Mouse (Mus musculus): ENCODE measurements around the gene Tmem26. TPM values are rescaled to one million over a fixed set of nuclear protein-coding genes. Genes with fewer than 3 reads are reported as not detected.

Gene Tmem26
- total and polyA plus RNA-seq, 3 experiments: 0.11 TPM; not detected in 2

- DNase-seq (ENCODE audit: low spot score) (no peak), ATAC-seq (ENCODE audit: extremely low read depth, insufficient number of reproducible peaks, low FRiP score, poor library complexity, severe bottlenecking) (no peak)
- Histone ChIP-seq H3K4me1 (ENCODE audit: insufficient read depth, low read depth, low read length) (no peaks in the 10 kb centered on the region), H3K27me3 (ENCODE audit: insufficient read depth, low read length) (no peaks in the 10 kb centered on the region), H3K36me3 (replicated peaks) (no peaks in the 10 kb centered on the region), H3K9me3 (replicated peaks) (peaks cover 22% of the 10 kb centered on the region), H3K4me3 (ENCODE audit: low read depth, low read length) (no peak overlapping the region)
- TF ChIP-seq GATA1 (IDR thresholded peaks at IDR 0.05; ENCODE audit: borderline replicate concordance, low read length): no peak
- TF ChIP-seq CTCF (IDR thresholded peaks at IDR 0.05; ENCODE audit: low read depth, low read length): no peak
- no peak for TF ChIP-seq GATA2 (IDR thresholded peaks at IDR 0.05; ENCODE audit: borderline replicate concordance, low read depth, low read length)
- no peak for TF ChIP-seq TAL1 (conservative IDR thresholded peaks at IDR 0.05; ENCODE audit: low read depth, low read length)
- no peak for TF ChIP-seq POLR2AphosphoS5 (IDR thresholded peaks at IDR 0.05; ENCODE audit: insufficient replicate concordance, low read depth, low read length)
Observed at GRCm38 (mm10) chr10:68715396-68715795, 8.1 kb upstream of the Tmem26 start.

GRCm38 (mm10) chr10:68718375-68718774 is 5.1 kb upstream of the Tmem26 start:
- ATAC-seq (ENCODE audit: extremely low read depth, insufficient number of reproducible peaks, low FRiP score, poor library complexity, severe bottlenecking) (no peak), DNase-seq (ENCODE audit: low spot score) (no peak)
- H3K36me3 ChIP-seq (replicated peaks): no peaks in the 10 kb centered on the region
- H3K4me3 ChIP-seq (ENCODE audit: low read depth, low read length): no peak overlapping the region
- no peak for TF ChIP-seq TAL1 (conservative IDR thresholded peaks at IDR 0.05; ENCODE audit: low read depth, low read length)
- TF ChIP-seq GATA1 (IDR thresholded peaks at IDR 0.05; ENCODE audit: borderline replicate concordance, low read length): no peak
- TF ChIP-seq GATA2 (IDR thresholded peaks at IDR 0.05; ENCODE audit: borderline replicate concordance, low read depth, low read length): no peak
- TF ChIP-seq POLR2AphosphoS5 (IDR thresholded peaks at IDR 0.05; ENCODE audit: insufficient replicate concordance, low read depth, low read length): no peak
- no peak for TF ChIP-seq CTCF (IDR thresholded peaks at IDR 0.05; ENCODE audit: low read depth, low read length)
- no peaks in the 10 kb centered on the region for H3K4me1 ChIP-seq (ENCODE audit: insufficient read depth, low read depth, low read length)
- peaks cover 30% of the 10 kb centered on the region for H3K9me3 ChIP-seq (replicated peaks)
- H3K27me3 ChIP-seq (ENCODE audit: insufficient read depth, low read length): no peaks in the 10 kb centered on the region

GRCm38 (mm10) chr10:68720887-68721400 is 2.5 kb upstream of the Tmem26 start:
- no peak for TF ChIP-seq GATA1 (IDR thresholded peaks at IDR 0.05; ENCODE audit: borderline replicate concordance, low read length)
- TF ChIP-seq TAL1 (conservative IDR thresholded peaks at IDR 0.05; ENCODE audit: low read depth, low read length): no peak
- no peak for TF ChIP-seq POLR2AphosphoS5 (IDR thresholded peaks at IDR 0.05; ENCODE audit: insufficient replicate concordance, low read depth, low read length)
- no peak for TF ChIP-seq GATA2 (IDR thresholded peaks at IDR 0.05; ENCODE audit: borderline replicate concordance, low read depth, low read length)
- no peak for TF ChIP-seq CTCF (IDR thresholded peaks at IDR 0.05; ENCODE audit: low read depth, low read length)
- ATAC-seq (ENCODE audit: extremely low read depth, insufficient number of reproducible peaks, low FRiP score, poor library complexity, severe bottlenecking) (no peak), DNase-seq (ENCODE audit: low spot score) (no peak)
- Histone ChIP-seq H3K36me3 (replicated peaks) (no peaks in the 10 kb centered on the region), H3K27me3 (ENCODE audit: insufficient read depth, low read length) (no peaks in the 10 kb centered on the region), H3K9me3 (replicated peaks) (peaks cover 50% of the 10 kb centered on the region), H3K4me1 (ENCODE audit: insufficient read depth, low read depth, low read length) (no peaks in the 10 kb centered on the region), H3K4me3 (ENCODE audit: low read depth, low read length) (no peak overlapping the region)

- no peak for ATAC-seq (ENCODE audit: extremely low read depth, insufficient number of reproducible peaks, low FRiP score, poor library complexity, severe bottlenecking)
- H3K4me3 ChIP-seq (ENCODE audit: low read depth, low read length): no peak overlapping the region
- no peaks in the 10 kb centered on the region for H3K27me3 ChIP-seq (ENCODE audit: insufficient read depth, low read length)
- TF ChIP-seq CTCF (IDR thresholded peaks at IDR 0.05; ENCODE audit: low read depth, low read length) (no peak), GATA2 (IDR thresholded peaks at IDR 0.05; ENCODE audit: borderline replicate concordance, low read depth, low read length) (no peak), TAL1 (conservative IDR thresholded peaks at IDR 0.05; ENCODE audit: low read depth, low read length) (no peak), POLR2AphosphoS5 (IDR thresholded peaks at IDR 0.05; ENCODE audit: insufficient replicate concordance, low read depth, low read length) (no peak), GATA1 (IDR thresholded peaks at IDR 0.05; ENCODE audit: borderline replicate concordance, low read length) (no peak)
- H3K36me3 ChIP-seq (replicated peaks): no peaks in the 10 kb centered on the region
- no peak for DNase-seq (ENCODE audit: low spot score)
- H3K4me1 ChIP-seq (ENCODE audit: insufficient read depth, low read depth, low read length): no peaks in the 10 kb centered on the region
- peaks cover 45% of the 10 kb centered on the region for H3K9me3 ChIP-seq (replicated peaks)
Observed at GRCm38 (mm10) chr10:68723015-68723414, 431 bp upstream of the Tmem26 start.

- Histone ChIP-seq H3K27me3 (ENCODE audit: insufficient read depth, low read length) (no peaks in the 10 kb centered on the region), H3K4me3 (ENCODE audit: low read depth, low read length) (no peak overlapping the region), H3K36me3 (replicated peaks) (no peaks in the 10 kb centered on the region), H3K9me3 (replicated peaks) (peaks cover 47% of the 10 kb centered on the region), H3K4me1 (ENCODE audit: insufficient read depth, low read depth, low read length) (no peaks in the 10 kb centered on the region)
- no peak for ATAC-seq (ENCODE audit: extremely low read depth, insufficient number of reproducible peaks, low FRiP score, poor library complexity, severe bottlenecking)
- no peak for DNase-seq (ENCODE audit: low spot score)
- TF ChIP-seq CTCF (IDR thresholded peaks at IDR 0.05; ENCODE audit: low read depth, low read length): no peak
Observed at GRCm38 (mm10) chr10:68724361-68724720, 895 bp downstream of the Tmem26 start.

GRCm38 (mm10) chr10:68727464-68727863 is 4.0 kb downstream of the Tmem26 start:
- DNase-seq (ENCODE audit: low spot score) (no peak), ATAC-seq (ENCODE audit: extremely low read depth, insufficient number of reproducible peaks, low FRiP score, poor library complexity, severe bottlenecking) (no peak)
- Histone ChIP-seq H3K4me3 (ENCODE audit: low read depth, low read length) (no peak overlapping the region), H3K27me3 (ENCODE audit: insufficient read depth, low read length) (no peaks in the 10 kb centered on the region), H3K36me3 (replicated peaks) (no peaks in the 10 kb centered on the region), H3K9me3 (replicated peaks) (peaks cover 42% of the 10 kb centered on the region), H3K4me1 (ENCODE audit: insufficient read depth, low read depth, low read length) (no peaks in the 10 kb centered on the region)
- no peak for TF ChIP-seq POLR2AphosphoS5 (IDR thresholded peaks at IDR 0.05; ENCODE audit: insufficient replicate concordance, low read depth, low read length)
- no peak for TF ChIP-seq CTCF (IDR thresholded peaks at IDR 0.05; ENCODE audit: low read depth, low read length)
- no peak for TF ChIP-seq TAL1 (conservative IDR thresholded peaks at IDR 0.05; ENCODE audit: low read depth, low read length)
- TF ChIP-seq GATA2 (IDR thresholded peaks at IDR 0.05; ENCODE audit: borderline replicate concordance, low read depth, low read length): no peak
- TF ChIP-seq GATA1 (IDR thresholded peaks at IDR 0.05; ENCODE audit: borderline replicate concordance, low read length): no peak

- no peaks in the 10 kb centered on the region for H3K4me1 ChIP-seq (ENCODE audit: insufficient read depth, low read depth, low read length)
Observed at GRCm38 (mm10) chr10:68735621-68736020, 12.2 kb downstream of the Tmem26 start.

More at GRCm38 (mm10) chr10:68735621-68736020, 12.2 kb downstream of the Tmem26 start:
- ATAC-seq (ENCODE audit: extremely low read depth, insufficient number of reproducible peaks, low FRiP score, poor library complexity, severe bottlenecking): no peak
- Histone ChIP-seq H3K4me3 (ENCODE audit: low read depth, low read length) (no peak overlapping the region), H3K27me3 (ENCODE audit: insufficient read depth, low read length) (no peaks in the 10 kb centered on the region), H3K9me3 (replicated peaks) (peaks cover 16% of the 10 kb centered on the region), H3K36me3 (replicated peaks) (no peaks in the 10 kb centered on the region)
- TF ChIP-seq GATA2 (IDR thresholded peaks at IDR 0.05; ENCODE audit: borderline replicate concordance, low read depth, low read length) (no peak), TAL1 (conservative IDR thresholded peaks at IDR 0.05; ENCODE audit: low read depth, low read length) (no peak), POLR2AphosphoS5 (IDR thresholded peaks at IDR 0.05; ENCODE audit: insufficient replicate concordance, low read depth, low read length) (no peak), GATA1 (IDR thresholded peaks at IDR 0.05; ENCODE audit: borderline replicate concordance, low read length) (no peak), CTCF (IDR thresholded peaks at IDR 0.05; ENCODE audit: low read depth, low read length) (no peak)
- DNase-seq (ENCODE audit: low spot score): no peak
